Mouse (Mus musculus) embryo, embryonic 10.5 days (tissue): ENCODE data around the gene Cd7.
A peak's percentile ranks its signal among the peaks of the same experiment; 100 is the strongest.
"Not testable (repeated sequence)": the region's sequence is repeated elsewhere in the genome, so short reads cannot be mapped to it uniquely, and the experiment has no call there.

Experiments
- DNase-seq: peaks from one replicate; pipeline ENCODE4 v3.0.0-alpha.2; 2015; ENCODE audit warnings: low spot score

Cd7 gene

DNA sequence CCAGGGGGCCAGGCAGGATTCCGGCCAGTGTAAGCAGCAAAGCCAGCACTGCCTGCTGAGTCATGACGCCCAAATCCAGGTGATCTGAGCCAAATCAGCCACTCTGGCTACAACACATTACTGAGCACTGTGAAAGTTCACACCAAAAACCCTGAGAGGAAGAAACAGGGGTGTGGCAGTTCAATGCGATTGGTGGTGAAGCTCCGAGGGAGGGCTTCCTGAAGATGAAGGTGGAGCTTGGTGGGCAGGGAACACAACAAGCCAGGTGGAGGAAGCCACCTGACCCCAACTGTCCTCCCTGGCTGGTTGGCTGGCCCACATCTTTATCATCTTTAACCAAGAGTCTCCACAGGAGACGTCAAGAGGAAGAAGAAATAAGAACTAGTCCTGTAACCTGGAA is at the start of gene Cd7:
Gene Cd7, minus strand, starts transcription at position 117 of the 400 bp plus-strand sequence.
- DNase-seq, result no peak

DNA sequence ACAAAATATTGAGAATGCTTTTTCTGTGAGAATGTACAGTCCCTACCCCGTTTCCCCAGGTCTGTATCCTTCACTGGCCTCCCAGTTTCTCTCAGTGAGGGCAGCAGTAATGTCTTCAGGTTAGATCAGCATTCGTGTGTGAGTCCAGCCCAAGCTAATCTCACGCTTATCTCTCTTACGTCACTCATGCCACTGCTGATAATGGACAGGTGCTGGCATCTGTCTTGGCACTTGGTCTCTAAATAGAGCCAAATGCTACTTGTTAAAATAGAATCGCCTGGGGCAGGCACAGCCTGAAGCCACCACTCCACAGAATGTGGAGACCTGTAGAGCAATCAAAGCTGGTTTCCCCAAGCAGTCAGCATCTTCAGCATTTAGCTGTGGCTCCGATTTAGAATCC is 49.8 kb upstream of the Cd7 start:
- no peak for DNase-seq

DNA sequence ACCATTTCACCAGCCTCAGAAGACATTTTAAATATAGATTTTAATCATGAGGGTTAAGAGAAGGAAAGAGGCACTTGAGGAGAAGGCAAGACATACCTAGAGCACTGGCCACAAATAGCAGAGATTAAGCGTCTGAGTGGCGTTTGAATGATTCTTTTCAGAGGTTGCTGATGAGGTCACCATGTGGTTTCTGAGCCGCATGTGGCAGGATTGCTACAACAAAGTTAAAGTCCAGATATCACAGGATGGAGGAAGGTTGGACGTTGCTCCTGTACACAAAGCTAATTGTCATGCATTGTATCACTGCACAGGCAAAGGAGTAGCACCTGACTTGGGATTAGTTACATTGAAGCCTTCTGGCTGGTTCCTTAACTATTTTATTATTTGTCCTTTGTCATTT is 47.1 kb upstream of the Cd7 start:
- no peak for DNase-seq

DNA sequence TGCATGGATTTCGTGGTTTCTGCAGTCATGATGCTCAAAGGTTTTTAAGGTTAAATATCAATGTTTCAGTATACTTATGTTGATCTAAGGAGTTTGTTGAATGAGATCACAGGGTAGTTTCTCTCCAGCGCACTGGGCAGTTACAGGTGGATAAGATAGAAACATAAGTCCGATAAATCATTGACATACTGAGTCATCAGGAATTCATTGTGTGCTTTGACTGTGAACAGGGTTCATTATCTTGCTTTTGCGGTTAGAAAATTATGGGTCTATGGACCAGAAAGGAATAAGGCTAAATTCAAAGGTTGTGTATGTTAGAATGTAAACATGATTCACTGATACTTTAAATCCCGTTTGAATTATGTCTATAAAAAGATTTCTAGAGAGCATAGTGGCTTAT is 46.0 kb upstream of the Cd7 start:
- no peak for DNase-seq

DNA sequence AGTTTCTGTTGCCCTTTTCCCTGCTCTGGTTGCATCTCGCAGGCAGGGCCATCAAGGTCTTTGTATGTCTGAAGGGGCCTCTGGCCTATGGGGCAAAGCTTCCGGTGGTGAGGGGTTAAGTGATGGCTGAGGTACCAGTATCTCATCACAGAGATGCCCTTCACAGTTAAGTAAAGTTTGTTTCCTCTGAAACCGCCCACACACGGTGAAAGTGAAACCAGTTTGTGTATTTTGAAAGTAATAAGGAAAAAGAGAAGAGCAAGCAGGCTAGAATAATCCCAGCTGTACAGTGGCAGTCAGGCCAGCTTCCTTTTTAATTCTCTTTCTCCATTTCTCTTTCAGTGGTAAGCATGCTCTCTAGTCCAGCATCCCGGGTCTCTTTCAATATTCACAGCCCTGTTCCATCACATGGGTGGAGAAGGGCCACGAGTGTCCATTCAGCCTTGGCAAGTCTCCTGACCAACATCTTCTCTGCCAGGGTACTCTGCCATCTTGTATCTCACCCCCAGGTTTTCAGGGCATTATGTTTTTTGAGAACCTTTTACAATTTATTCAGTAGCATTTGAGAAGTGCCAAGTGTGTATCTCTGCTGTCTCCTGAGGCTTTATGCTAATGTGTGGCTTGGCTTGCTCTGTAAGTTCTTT is 43.8 kb upstream of the Cd7 start:
- no peak for DNase-seq

DNA sequence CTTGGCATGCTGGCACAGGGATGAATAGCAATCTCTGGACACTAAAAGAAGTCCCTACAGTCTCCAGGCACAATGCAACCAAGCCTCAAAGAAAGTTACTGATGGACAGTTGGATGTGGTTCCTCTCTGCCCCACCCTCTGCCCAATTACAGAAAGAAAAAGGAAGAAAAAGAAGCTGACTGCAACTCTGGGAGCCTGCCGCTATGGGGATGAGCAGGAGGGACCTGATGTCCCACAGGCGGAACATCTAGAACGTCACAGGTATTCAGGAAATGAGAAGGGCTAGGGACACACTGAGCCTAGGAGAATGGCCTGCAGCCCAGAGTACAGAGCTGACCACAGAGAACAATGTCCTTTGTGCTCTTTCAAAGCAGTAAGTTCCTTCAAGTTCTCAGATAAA is 43.0 kb upstream of the Cd7 start:
- DNase-seq, result no peak

DNA sequence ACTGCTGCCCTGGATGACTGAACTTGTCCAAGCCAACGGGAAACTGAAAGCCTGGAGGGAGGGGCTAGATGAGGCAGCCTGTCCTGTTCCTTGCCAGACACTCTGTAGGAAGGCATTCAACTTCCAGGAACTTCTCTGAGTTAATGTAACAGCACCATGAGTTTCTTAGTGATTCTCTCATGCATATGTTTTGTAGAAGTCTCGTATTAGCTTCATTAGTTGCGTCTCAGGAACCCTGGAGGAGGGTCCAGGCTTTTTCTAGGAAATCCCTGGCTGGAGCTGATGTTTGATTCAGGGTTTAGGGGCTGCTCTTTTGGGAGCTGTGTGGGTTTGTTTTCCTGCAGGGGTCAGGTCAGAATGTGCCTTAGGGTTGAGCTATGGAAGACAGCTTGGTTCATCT is 41.9 kb upstream of the Cd7 start, which contains the start of gene Sectm1a:
Gene Sectm1a, minus strand, starts transcription at position 101 of the 400 bp plus-strand sequence.
- no peak for DNase-seq

DNA sequence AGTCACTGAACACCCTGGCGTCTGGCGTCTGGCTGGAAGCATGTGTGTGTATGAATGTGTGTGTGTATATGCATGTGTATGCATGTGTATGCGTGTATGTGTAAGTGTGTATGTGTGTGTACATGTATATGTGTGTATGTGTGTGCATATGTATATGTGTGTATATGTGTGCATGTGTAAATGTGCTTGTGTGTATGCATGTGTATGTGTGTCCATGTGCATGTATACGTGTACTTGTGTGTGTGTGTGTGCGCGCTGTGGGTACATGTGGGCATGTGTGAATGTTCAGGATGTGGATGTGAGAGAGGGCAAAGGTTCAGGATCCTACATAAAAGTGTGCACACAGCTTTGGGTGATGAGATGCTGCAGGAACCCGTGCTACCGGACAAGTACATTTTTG is 41.1 kb upstream of the Cd7 start:
- DNase-seq, result no peak

DNA sequence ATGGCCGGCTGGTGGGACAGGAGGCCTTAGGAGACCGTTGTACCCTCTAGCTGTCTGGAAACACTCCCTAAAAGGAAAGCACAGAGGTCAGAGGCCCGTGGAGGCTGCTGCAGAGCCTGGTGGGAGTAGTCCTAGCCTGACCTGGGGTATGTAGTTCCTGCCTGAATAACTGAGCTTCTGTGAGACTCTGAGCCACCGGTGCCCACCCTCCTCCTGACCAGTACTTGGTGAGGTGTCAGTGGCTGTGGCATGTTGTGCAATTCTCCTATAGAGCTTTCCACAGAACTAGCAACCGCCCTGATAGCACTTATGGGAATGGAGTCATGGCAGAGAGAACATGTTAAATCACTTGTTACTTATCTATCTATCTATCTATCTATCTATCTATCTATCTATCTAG is 36.4 kb upstream of the Cd7 start:
- DNase-seq, result no peak

DNA sequence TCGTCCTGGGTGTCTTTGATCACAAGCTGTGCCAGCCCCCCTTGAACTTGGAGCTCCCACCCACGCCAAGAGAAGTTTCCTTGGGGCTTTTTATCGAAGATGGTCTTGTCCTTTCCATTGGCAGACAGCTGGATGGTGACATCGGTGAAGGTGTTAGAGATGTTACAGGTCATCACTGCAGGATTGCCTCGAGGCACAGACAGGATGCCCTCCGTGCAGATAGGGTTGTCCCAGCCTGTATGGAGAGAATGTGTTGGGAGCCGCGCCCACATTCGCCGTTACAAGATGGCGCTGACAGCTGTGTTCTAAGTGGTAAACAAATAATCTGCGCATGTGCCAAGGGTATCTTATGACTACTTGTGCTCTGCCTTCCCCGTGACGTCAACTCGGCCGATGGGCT is 30.4 kb upstream of the Cd7 start:
- not testable (repeated sequence) for DNase-seq

DNA sequence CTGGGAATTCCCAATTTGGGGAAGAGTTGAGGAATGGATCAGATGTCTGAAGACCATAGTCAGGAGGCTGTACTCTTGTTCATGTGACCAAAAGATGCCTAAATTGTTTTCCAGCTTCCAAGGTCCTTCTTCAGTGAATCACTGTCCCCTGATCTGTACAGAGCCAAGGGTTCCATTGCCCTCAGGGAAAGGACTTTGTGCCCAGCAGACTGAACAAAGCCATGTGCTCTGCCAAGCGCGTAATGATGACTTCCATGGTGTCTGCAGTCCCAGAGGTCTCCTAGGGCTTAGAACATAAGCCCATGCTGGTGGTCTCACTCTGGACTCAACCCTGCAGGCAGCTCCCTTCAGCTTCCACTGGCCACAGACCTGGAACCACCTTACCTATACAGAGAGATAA is 28.7 kb upstream of the Cd7 start:
- no peak for DNase-seq

DNA sequence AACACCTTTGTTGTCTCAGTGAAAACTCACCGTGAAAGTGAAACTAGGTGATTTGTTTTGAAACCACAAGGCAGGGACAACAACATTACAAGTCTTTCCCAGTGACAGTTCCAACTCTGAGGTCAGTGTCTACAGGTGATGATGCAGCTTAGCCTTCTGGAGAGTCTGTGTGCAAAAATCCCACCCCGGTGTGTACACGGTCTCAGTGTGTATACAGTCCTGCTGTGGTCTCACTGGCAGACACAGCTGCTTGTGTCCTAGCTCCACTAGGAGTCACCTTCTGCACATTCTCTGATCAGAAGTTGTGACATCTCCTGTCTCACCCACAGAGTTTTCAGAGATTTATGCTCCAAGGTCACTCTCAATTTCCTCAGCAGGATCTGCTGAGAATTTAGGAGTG is 25.0 kb upstream of the Cd7 start:
- DNase-seq, result no peak

DNA sequence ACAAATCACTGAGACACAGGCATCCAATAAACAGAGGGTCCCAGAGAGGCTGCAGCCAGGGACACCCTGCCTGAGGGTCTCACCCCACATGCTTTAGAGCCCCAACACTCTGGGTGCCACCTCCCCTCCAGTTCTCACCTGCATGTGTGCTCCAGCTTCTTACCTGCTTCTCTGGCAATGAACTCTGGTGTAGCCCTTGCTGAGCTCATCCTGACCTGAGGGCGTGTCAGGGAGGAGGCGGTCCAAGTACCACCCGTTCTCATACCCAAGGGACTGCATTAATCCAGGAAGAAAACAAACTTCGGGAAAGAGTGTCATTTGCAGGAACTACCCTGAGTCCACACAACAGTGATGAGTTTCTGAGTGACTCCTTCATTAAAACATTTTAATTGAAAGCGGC is 24.2 kb upstream of the Cd7 start, which contains the start of gene Sectm1b:
Gene Sectm1b, minus strand, starts transcription at position 191 of the 400 bp plus-strand sequence.
- no peak for DNase-seq

DNA sequence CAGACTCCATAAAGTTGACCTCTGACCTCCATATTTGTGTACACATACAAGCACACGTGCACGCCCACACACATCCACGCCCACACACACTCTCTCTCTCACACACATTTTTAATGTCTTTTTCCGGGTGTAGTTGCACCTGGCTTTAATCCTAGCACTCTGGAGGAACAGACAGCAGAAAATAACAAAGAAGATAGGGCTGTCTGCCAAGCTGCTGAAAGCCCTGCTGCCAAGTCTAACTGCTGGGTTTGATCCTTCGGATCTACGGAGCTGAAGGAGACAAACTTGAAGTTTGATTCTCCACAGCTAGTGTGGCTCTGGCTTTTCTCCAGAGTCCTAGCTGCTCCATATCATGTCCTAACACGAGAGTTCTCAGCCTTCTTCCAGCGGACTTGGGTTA is 22.4 kb upstream of the Cd7 start:
- DNase-seq, result no peak

DNA sequence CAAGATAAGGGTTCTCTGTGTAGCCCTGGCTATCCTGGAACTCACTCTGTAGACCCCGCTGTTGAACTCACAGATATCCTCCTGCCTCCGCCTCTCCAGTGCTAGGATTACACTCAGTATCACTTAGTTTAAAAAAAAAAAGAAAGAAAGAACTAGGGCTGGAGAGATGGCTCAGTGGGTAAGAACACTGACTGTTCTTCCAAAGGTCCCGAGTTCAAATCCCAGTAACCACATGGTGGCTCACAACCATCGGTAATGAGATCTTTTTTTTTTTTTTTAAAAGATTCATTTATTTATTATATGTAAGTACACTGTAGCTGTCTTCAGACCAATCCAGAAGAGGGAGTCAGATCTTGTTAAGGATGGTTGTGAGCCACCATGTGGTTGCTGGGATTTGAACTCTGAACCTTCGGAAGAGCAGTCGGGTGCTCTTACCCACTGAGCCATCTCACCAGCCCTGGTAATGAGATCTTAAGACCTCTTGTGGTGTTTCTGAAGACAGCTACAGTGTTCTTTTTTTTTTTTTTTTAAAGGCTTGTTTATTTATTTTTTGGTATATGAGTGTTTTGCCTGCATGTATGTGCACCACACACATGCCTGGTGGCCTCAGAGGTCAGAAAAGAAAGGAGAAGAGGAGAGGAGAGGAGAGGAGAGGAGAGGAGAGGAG is 21.3 kb upstream of the Cd7 start:
- DNase-seq, result not testable (repeated sequence)

DNA sequence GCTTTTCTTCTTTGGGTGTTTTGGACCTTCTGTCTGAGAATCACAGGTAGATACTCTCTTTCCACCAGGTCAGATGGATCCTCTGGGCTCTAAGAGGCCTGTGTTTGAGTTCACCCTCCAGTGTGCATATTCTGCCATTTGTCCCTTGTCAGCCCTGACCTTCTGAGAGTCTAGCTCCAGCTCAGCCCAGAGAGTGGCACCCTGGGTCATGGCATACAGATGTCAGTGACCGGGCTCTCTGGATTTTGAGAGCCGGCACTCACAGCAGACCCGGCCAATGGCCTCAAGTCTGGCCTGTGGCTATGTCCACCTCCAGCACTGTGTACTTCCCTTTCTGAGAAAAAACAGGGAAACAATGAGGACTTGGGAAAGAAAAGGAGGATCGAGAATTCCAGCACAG is 20.3 kb upstream of the Cd7 start:
- no peak for DNase-seq

DNA sequence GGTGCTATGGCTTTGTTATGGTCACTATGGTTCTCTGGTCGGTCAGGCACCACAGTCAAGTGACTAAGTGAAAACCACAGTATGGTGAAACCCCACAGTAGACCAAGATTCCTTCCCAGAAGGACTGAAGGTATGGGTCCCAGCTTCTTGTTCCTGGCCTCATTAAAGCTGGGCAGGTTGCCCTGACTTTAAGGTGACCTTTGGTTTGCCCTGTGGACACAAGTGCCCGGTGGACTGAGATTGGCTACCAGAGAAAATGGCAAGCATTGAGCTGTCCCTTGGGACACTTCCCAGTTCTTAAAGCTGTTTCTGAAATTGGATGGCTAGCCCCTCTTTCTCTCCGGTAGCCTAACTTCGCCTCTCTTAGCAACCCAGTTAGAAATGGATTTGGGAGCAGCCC is 19.7 kb upstream of the Cd7 start:
- no peak for DNase-seq

DNA sequence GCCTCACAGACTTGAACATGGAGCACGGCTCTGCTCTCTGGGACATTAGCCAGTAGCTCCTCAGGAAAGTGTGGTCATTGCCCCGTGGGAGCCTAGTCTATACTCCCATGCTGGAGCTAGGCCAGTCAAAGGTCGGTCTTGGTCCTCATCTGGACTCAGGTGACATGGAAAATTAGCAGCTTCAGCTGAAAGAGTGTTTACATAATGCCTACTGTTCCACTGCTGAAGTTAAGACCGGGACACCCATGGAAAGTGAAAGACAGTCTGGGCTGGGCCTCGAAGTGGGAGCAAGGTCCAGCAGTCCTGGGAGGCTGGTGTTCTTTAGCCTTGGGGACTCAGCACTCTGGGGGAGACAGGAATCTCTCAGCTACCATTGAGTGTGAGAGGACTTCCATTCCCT is 18.9 kb upstream of the Cd7 start:
- DNase-seq, result no peak

DNA sequence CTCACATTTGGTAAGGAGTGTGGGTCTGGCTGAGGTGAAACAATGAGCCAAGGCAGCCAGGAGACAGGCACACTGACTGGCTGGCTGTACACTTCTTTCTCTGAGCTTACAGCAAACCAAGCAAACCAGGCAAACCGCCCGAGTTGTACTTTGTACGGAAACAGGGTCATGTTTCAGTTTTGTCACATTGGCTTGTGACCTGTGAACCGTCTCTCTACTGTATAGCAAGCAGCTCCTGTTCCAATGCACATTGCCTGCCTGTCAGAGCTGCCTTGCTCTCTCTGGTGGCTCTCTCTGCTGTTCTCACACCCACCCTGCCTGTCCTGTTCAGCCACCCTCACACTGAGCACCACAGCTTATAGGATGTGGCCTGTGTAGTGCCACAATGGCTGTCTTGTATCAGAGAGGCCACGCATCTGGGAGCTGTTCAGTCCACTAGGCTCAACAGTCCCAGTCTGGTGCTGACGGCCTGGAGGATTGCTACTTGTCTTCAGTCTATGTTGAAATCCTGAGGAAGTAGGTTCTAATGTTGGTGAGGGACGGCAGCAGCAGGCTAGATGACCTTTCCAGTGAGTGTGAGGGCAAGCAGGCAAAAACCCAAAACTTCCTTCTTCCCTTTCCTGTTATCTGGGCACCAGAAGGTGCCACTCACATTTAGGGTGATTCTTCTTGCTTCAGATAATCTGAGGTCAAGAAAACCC is 17.5 kb upstream of the Cd7 start:
- DNase-seq, result no peak

DNA sequence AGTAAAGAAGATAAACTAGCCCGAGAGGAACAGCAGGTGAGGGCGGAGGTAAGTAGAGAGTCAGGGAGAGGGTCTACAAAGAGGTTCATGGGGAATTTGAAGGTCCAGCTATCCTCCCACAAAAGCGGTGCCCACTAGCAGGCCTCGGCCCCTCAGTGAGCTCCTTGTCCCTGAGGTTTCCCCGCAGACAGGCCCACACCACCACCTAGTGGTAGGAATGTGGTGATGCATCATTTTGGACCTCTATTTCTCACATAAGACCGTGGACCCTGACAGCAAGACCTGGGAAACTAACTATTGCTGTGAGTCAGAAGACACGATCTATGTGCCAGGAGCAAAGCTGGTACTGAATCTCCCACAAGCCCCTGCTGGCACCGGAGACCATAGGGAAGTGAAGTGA is 14.3 kb upstream of the Cd7 start:
- peak; percentile 94 for DNase-seq

DNA sequence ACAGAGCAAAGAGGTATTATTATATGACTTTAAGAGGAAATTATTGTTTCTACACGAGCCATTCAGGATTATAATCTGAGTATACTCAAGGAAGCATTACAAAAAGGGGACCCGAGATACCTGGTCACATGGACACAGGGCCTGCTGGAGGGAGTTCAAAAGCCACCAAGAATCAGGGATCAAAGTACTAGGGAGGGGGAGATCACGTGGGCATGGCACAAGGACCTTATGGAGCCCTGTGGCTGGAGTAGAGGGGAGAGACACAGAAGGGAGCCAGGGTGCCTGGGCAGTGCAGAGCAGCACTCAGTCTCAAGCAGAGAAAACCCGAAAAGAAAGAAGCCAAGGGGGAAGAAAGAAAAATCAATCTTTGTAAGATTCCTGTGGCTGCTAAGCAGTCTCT is 13.2 kb upstream of the Cd7 start:
- DNase-seq, result no peak

DNA sequence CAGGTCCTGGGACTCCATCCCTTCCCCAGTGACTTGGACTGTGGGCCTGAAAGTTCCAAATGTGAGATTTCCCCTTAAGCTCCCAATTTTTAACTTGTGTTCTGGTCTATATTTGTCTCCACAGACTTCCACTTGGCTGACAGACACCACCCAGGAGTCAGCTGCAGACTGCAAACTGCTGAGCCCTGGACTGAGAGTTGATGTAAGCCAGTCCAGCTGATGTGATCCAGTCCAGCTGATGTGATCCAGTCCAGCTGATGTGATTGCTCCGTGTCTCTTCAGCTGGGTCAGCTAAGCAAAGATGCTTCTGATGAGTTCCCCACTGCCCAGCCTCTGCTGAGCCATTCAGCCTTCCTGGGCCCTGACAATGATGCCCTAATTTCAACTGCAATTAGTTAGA is 12.6 kb upstream of the Cd7 start:
- no peak for DNase-seq

DNA sequence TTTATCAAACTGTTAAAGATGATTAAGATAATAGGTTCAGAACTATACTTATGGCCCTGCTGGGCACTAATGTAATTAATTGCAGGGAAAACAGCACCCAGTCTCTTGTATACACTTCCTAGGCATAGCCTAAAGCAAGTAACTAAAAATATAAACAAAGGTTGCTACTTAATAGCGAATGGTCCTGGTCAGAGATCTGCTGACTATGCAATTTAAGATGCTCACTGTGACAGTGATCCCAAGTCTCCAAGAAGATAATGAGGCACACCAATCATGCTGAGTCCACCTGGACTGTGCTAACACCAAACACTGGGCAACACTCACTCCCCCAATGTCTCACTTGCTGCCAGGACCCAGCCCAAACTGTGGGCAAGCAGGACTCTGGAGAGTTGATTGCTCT is 10.6 kb upstream of the Cd7 start:
- no peak for DNase-seq
